Mouse (Mus musculus) stomach, embryonic 14.5 days (tissue): ENCODE data around the gene Amz1. TPM values are rescaled to one million over a fixed set of nuclear protein-coding genes. Genes with fewer than 3 reads are reported as not detected.

Experiments
- ATAC-seq: fragments of 200-750 bp; cut with Nextera tagmentation; 2 replicates; pipeline ENCODE4 v1.8.0; 2017; ENCODE audit warnings: low read depth, moderate TSS enrichment; ENCODE audit not compliant: insufficient number of reproducible peaks, insufficient read depth, low FRiP score
- H3K27ac ChIP-seq: fragments of 300-500 bp; sonication (generic); 2 replicates; pipeline ENCODE4 v1.5.1; 2014; ENCODE audit warnings: mild to moderate bottlenecking, low read length, moderate library complexity, mixed read lengths
- H3K27me3 ChIP-seq: fragments of 300-500 bp; sonication (generic); 2 replicates; pipeline ENCODE4 v1.6.1; 2014; ENCODE audit warnings: low read length, control low read depth, mixed read lengths; ENCODE audit not compliant: control insufficient read depth, insufficient read depth
- H3K36me3 ChIP-seq: fragments of 300-500 bp; sonication (generic); 2 replicates; pipeline ENCODE4 v1.6.1; 2014; ENCODE audit warnings: mild to moderate bottlenecking, control low read depth, low read length, moderate library complexity, mixed read lengths; ENCODE audit not compliant: control insufficient read depth, insufficient read depth
- H3K4me1 ChIP-seq: fragments of 300-500 bp; sonication (generic); 2 replicates; pipeline ENCODE4 v1.6.1; 2014; ENCODE audit warnings: low read length, control low read depth, mixed read lengths; ENCODE audit not compliant: control insufficient read depth, insufficient read depth
- H3K4me2 ChIP-seq: fragments of 300-500 bp; sonication (generic); replicated peaks from 2 replicates; pipeline ENCODE4 v1.6.1; 2014; ENCODE audit warnings: low read depth, low read length, control low read depth
- H3K4me3 ChIP-seq: fragments of 300-500 bp; sonication (generic); 2 replicates; pipeline ENCODE4 v1.5.1; 2014; ENCODE audit warnings: low read depth, low read length, control low read depth
- H3K9ac ChIP-seq: fragments of 300-500 bp; sonication (generic); replicated peaks from 2 replicates; pipeline ENCODE4 v1.6.1; 2014; ENCODE audit warnings: low read depth, mild to moderate bottlenecking, control low read depth, low read length, moderate library complexity, mixed read lengths
- H3K9me3 ChIP-seq: fragments of 300-500 bp; sonication (generic); 2 replicates; pipeline ENCODE4 v1.6.1; 2016; ENCODE audit warnings: low read depth, low read length, control low read depth; ENCODE audit not compliant: control insufficient read depth
- WGBS: fragments of 180-500 bp; shearing (Covaris S2); extraction: QIAGEN DNeasy Blood & Tissue Kit; methylation state at CpG from one replicate; pipeline ENCODE4 v1.1.7; 2014; 5-methylcytosine and 5-hydroxymethylcytosine counted together
- polyA plus RNA-seq: library from polyadenylated mRNA; unstranded; fragments of >200 nt; fragmentation: Nextera tagmentation; extraction: Ambion mirVana; gene quantifications from 2 replicates; pipeline ENCODE4 v1.2.1, GENCODE M21; 2014

Gene Amz1
- polyA plus RNA-seq, 1 experiment from 2014 or later = 1.2 TPM

DNA sequence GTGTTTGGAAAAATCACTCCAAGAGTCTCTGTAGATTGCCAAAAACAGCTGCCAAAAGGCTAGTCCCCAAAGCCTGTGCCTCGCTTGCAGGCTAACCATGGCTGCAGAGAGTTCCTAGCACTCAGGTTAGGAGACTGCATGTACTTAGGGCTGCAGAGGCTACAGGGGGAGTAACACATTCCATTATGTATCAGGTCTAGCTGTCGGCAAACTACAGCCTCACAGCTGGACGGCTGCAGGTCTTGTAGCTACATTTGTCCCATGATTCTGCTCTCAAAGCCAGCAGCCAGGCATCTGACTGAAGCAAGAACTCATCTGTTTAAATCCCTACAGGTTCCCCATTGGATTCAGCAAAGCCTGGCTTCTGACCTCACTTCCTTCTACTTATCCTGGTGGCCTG is 70.8 kb downstream of the Amz1 start:
- no peak overlapping the region for H3K9ac ChIP-seq
- no peaks in the 10 kb centered on the region for H3K36me3 ChIP-seq
- ATAC-seq = no peak
- no peak overlapping the region for H3K4me2 ChIP-seq
- H3K27ac ChIP-seq = peak overlapping the region; percentile 2; the same call in 1 of the 2 replicates
- peaks cover 55% of the 10 kb centered on the region for H3K4me1 ChIP-seq
- H3K27me3 ChIP-seq = no peaks in the 10 kb centered on the region
- WGBS = 27% methylated on average over 3 of the region's 3 CpGs
- no peaks in the 10 kb centered on the region for H3K9me3 ChIP-seq
- H3K4me3 ChIP-seq = no peak overlapping the region

DNA sequence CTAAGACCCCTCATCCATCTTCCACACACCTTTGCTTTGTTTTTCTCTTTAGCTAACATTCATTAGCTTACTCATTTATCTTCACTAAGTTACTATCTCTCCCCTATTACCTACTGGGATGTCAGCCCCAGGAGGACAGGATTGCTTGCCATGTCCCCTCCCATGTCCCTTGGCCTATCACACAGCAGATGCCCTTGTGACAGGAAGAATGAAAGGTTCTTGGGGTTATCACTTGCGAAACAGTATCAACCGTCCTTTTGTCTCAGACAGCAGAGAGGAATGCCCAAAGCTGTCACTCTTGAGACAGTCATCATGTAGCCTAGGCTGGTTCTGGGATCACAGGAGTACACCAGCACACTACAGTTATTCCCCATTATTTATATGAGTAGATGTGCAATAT is 71.2 kb downstream of the Amz1 start:
- Histone ChIP-seq H3K27me3 (no peaks in the 10 kb centered on the region), H3K9me3 (no peaks in the 10 kb centered on the region), H3K36me3 (no peaks in the 10 kb centered on the region), H3K27ac (peak overlapping the region; percentile 2; the same call in 1 of the 2 replicates), H3K9ac (no peak overlapping the region), H3K4me3 (no peak overlapping the region), H3K4me1 (peaks cover 53% of the 10 kb centered on the region), H3K4me2 (no peak overlapping the region)
- no peak for ATAC-seq
- WGBS = 47% methylated on average over 2 of the region's 2 CpGs

DNA sequence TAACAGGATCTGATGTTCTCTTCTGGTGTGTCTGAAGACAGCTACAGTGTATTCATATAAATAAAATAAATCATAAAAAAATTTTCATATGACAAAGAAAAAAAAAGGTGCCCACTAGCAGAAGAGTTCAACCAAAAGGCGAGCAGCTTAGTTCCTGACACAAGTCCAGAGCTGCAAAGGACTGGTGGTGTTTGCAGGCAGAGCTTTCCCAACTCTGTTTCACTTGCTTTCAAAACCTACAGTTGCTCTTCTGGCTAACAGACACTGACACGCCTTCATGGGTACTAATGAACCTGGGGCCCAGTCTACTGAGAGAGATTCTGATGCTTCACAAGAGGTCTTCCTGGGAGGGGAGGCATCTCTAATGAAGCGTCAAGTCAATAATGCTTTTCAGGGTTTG is 72.1 kb downstream of the Amz1 start:
- Histone ChIP-seq H3K27ac (no peak overlapping the region), H3K9me3 (no peaks in the 10 kb centered on the region), H3K4me3 (no peak overlapping the region), H3K27me3 (no peaks in the 10 kb centered on the region), H3K4me1 (peaks cover 44% of the 10 kb centered on the region), H3K4me2 (no peak overlapping the region), H3K36me3 (no peaks in the 10 kb centered on the region), H3K9ac (no peak overlapping the region)
- ATAC-seq = no peak
- 82% methylated on average over 3 of the region's 3 CpGs for WGBS

DNA sequence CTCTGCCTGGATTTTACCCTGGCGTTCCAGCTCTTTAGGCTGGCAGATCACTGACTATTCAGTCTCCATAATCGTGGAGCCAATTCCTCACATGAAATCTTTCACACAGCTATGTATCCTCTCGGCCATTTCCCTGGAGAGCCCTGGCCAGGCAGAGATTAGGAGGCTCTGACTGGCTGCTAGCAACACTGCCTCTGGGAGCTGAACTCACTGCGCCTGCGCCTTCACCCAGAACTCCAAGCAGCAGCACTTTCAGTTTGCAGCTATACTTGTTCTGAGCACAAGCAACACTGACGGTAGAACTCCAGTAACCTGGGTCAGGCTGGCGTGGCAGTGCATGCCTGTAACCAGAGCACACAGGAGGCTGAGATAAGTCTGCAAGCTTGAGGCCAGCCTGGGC is 74.2 kb downstream of the Amz1 start:
- WGBS = 74% methylated on average over 7 of the region's 7 CpGs
- H3K9ac ChIP-seq = no peak overlapping the region
- ATAC-seq = 0 out of 2 replicates have a peak, but pooled peaks have one; percentile 18
- H3K9me3 ChIP-seq = no peaks in the 10 kb centered on the region
- no peak overlapping the region for H3K4me3 ChIP-seq
- H3K36me3 ChIP-seq = no peaks in the 10 kb centered on the region
- no peak overlapping the region for H3K4me2 ChIP-seq
- H3K4me1 ChIP-seq = peaks cover 24% of the 10 kb centered on the region
- H3K27ac ChIP-seq = no peak overlapping the region
- H3K27me3 ChIP-seq = no peaks in the 10 kb centered on the region

DNA sequence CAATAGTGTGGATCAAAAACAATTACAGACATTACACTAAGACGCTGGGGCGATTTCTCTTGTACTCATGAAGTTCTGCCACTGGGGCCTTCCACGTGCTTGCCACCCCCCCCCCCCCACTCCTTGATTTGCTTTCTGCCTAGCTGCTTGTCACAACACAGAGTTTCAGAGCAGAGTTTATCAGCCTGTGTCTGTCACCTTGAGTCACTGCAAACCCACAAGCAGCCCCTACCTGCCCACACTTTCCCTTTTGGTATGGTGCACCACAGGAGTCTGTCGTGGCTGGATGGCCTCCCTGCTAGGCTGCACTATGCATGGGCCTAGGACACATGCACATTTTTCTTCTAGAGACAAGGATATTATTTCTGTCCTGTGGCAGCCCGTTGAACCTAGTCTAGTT is 74.8 kb downstream of the Amz1 start:
- Histone ChIP-seq H3K9ac (no peak overlapping the region), H3K9me3 (no peaks in the 10 kb centered on the region), H3K4me3 (no peak overlapping the region), H3K4me1 (peaks cover 19% of the 10 kb centered on the region), H3K27ac (no peak overlapping the region), H3K4me2 (no peak overlapping the region), H3K36me3 (no peaks in the 10 kb centered on the region), H3K27me3 (no peaks in the 10 kb centered on the region)
- 71% methylated on average over 5 of the region's 5 CpGs for WGBS
- ATAC-seq = no peak

DNA sequence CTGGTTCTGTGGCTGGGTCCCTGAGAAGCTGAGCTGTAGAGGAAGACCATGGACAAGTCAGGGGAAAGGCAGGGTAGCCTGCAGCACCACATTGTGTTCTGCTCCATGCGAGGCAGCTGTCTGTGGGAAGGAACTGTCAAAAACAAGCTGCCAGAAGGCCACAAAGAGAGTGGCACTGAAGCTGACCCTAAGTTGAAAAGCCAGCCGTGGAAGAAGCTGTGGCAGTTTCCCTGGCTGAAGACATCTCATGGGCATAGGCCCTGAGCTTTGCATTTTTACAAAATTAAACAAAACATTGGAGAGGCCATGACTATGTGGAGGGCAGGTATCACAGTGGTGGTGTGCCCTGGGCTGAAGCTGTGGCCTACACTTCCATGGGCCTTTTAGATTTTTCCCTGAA is 75.3 kb downstream of the Amz1 start:
- Histone ChIP-seq H3K36me3 (no peaks in the 10 kb centered on the region), H3K4me1 (peaks cover 14% of the 10 kb centered on the region), H3K4me3 (no peak overlapping the region), H3K4me2 (no peak overlapping the region), H3K27me3 (no peaks in the 10 kb centered on the region), H3K9me3 (no peaks in the 10 kb centered on the region), H3K27ac (no peak overlapping the region), H3K9ac (no peak overlapping the region)
- no peak for ATAC-seq
- 66% methylated on average over 2 of the region's 2 CpGs for WGBS

DNA sequence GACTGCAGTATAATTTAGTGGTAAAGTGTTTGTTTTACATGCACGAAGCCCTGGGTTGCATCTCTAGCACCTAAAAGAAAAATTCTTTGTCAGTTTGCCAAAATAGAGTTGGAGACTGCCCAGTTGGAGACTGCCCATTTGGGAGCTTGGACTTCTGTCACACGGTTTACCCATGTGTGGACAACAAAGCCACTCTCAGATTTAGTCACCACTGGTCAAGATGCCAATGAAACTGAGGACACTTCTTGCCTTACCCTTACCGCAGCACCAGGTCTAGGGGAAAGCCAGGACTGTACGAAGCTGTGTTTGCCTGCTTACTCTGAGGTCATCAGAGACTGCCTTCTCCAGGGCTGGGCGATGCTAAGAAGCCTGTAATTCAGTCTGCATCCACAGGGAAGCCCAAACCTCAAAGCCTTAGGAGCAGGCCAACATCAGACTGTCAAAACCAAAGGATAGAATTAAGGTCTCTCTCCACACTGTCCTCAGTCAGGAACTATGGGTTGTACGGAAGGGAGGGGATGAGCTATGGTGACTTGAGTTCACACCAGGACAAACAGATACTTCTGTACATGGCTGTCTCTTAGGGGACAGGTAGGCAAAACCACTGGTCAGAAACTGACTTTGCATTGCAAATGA is 76.5 kb downstream of the Amz1 start:
- ATAC-seq = no peak
- Histone ChIP-seq H3K9ac (no peak overlapping the region), H3K4me3 (no peak overlapping the region), H3K9me3 (no peaks in the 10 kb centered on the region), H3K4me1 (peaks cover 8% of the 10 kb centered on the region), H3K27ac (no peak overlapping the region), H3K27me3 (no peaks in the 10 kb centered on the region), H3K36me3 (no peaks in the 10 kb centered on the region), H3K4me2 (no peak overlapping the region)
- WGBS = 81% methylated on average over 6 of the region's 6 CpGs

DNA sequence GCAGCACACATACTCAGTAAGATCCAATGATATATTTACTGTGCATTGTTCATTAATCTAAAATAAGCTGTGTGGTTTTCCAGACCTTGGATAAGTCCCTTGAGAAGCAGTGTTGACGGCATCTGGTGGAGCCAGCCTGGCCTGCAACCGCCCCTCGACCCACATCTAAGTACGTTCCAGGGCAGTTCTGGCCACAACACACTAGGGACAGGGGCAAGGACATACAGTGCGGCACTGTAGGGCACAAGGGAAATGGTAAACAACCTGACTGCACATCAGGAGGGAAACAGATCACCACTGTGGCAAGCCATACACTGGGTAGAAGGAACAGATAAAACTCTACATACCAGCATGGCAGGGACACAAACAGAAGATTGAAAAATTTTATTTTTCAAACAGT is 77.9 kb downstream of the Amz1 start:
- H3K4me2 ChIP-seq = no peak overlapping the region
- ATAC-seq = no peak
- WGBS = 83% methylated on average over 5 of the region's 5 CpGs
- peaks cover 7% of the 10 kb centered on the region; the same call in 1 of the 2 replicates for H3K4me1 ChIP-seq
- H3K27ac ChIP-seq = no peak overlapping the region
- H3K36me3 ChIP-seq = no peaks in the 10 kb centered on the region
- no peaks in the 10 kb centered on the region for H3K9me3 ChIP-seq
- H3K27me3 ChIP-seq = no peaks in the 10 kb centered on the region
- no peak overlapping the region for H3K9ac ChIP-seq
- no peak overlapping the region for H3K4me3 ChIP-seq

DNA sequence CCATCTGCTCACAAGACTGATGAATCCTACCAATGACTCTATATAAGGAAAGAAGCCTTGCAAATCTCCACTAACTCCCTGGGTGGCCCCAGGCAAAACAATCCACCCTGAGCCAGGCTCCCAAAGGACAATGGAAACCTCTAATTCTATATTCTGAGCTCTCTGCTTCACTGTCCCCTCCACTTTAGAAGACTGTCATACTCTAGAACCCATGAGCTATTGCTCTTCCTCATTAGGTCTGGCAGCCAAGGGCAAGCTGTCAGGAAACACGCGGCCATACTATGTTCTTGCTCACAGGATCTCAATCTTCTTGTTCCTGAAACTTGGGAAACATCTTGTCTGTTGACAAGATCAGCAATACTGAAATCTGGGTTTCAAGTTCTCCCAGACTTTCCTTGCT is 82.3 kb downstream of the Amz1 start:
- Histone ChIP-seq H3K9ac (no peak overlapping the region), H3K4me1 (0 out of 2 replicates have a peak, but pooled peaks cover 3% of the 10 kb centered on the region), H3K27me3 (no peaks in the 10 kb centered on the region), H3K4me3 (no peak overlapping the region), H3K27ac (no peak overlapping the region), H3K9me3 (no peaks in the 10 kb centered on the region), H3K36me3 (no peaks in the 10 kb centered on the region), H3K4me2 (no peak overlapping the region)
- 88% methylated on average over 2 of the region's 2 CpGs for WGBS
- no peak for ATAC-seq
